ENCODE assay signal across 21 mouse cellular contexts in the genomic region with DNA sequence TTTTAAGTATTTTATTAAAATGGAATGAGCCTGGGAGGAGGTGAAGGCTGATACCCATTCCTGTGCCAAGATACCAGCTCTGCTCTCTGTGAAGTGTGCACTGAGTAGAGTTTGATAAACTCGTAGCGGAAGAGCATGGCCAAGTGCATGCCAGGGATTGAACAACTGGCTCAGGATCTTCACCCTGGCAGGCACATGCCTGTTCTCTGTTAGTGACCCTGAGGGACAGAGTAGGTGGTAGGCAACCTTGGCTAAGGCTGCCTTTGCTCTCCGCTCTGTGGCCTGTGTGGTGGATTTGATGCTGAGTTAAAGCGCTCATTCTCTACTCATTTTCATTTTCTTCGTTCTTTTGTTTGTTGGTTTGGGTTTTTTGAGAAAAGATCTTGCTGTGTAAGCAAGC. TPM values are rescaled to one million over a fixed set of nuclear protein-coding genes. Genes with fewer than 3 reads are reported as not detected.
"Had no signal": no experiment of that assay in that cellular context is flagged by ENCODE, and none has a peak within 500 bp of the region (broad histone marks: within the 10 kb centered on the region; RNA-seq: fewer than 3 reads in every experiment).

No protein-coding gene starts in this region.

- DNase-seq: lung, adult 18-20 months; lung, embryonic 14.5 days; lung, postnatal 10 days; lung, postnatal 4 days; retina, postnatal 1 day; right cerebral cortex, adult 18-20 months; right cerebral cortex, postnatal 25 days; right cerebral cortex, postnatal 4 days; spleen, adult 18-20 months; thymus, adult 18-20 months; thymus, postnatal 14 days; thymus, postnatal 36 days had no signal

- ATAC-seq: midbrain, embryonic 13.5 days; midbrain, embryonic 15.5 days had no signal

- H3K9ac ChIP-seq: lung, embryonic 14.5 days; midbrain, embryonic 13.5 days; midbrain, embryonic 15.5 days; neural tube, embryonic 13.5 days; neural tube, embryonic 15.5 days had no signal

- H3K4me2 ChIP-seq: lung, embryonic 14.5 days; midbrain, embryonic 13.5 days; midbrain, embryonic 15.5 days; neural tube, embryonic 13.5 days; neural tube, embryonic 15.5 days had no signal

- H3K4me3 ChIP-seq: midbrain, embryonic 10.5 days; midbrain, embryonic 13.5 days; midbrain, embryonic 15.5 days; myocyte; neural tube, embryonic 13.5 days; neural tube, embryonic 15.5 days had no signal

- H3K27me3 ChIP-seq: midbrain, embryonic 13.5 days; midbrain, embryonic 15.5 days; neural tube, embryonic 13.5 days; neural tube, embryonic 15.5 days had no signal

- H3K4me1 ChIP-seq: midbrain, embryonic 10.5 days; midbrain, embryonic 13.5 days; midbrain, embryonic 15.5 days; neural tube, embryonic 13.5 days had no signal

- H3K27ac ChIP-seq: midbrain, embryonic 10.5 days; midbrain, embryonic 13.5 days; midbrain, embryonic 15.5 days; neural tube, embryonic 13.5 days; neural tube, embryonic 15.5 days had no signal

- H3K9me3 ChIP-seq: midbrain, embryonic 10.5 days; midbrain, embryonic 13.5 days; midbrain, embryonic 15.5 days; neural tube, embryonic 13.5 days; neural tube, embryonic 15.5 days had no signal

RNA-seq across cellular contexts. Expression of gene Htr3b, which starts 56.5 kb away (rescaled TPM):
- total RNA-seq: megakaryocyte, adult 5-6 weeks; megakaryocyte-erythroid progenitor cell, adult 5-6 weeks had no signal
- polyA plus RNA-seq: lung, embryonic 14.5 days; midbrain, embryonic 13.5 days; midbrain, embryonic 15.5 days; myocyte; thymus, postnatal 0 days had no signal

RNA-seq across cellular contexts. Expression of gene Tmprss5, which starts 59.8 kb away (rescaled TPM):
- total RNA-seq: megakaryocyte, adult 5-6 weeks; megakaryocyte-erythroid progenitor cell, adult 5-6 weeks had no signal
- polyA plus RNA-seq: myocyte had no signal
